In genomic region chr1:106030331-106030730, GRCm38 (mm10) we compare ENCODE assay signal across 17 mouse cellular contexts. TPM values are rescaled to one million over a fixed set of nuclear protein-coding genes. Genes with fewer than 3 reads are reported as not detected.
DNase-seq lines count a peak whose midpoint lies in the region; ATAC-seq and TF ChIP-seq lines count a peak whose summit lies in the region.
"Had no signal": no experiment of that assay in that cellular context is flagged by ENCODE, and none has a peak within 500 bp of the region (broad histone marks: within the 10 kb centered on the region; RNA-seq: fewer than 3 reads in every experiment).

No protein-coding gene starts in this region.

- H3K27me3 ChIP-seq in forebrain, postnatal 0 days (ENCODE audit: insufficient read depth, low read length) = no peaks in the 10 kb centered on the region
- H3K27me3 ChIP-seq in forebrain, embryonic 10.5 days (ENCODE audit: poor library complexity, severe bottlenecking) = no peaks in the 10 kb centered on the region
- H3K27me3 ChIP-seq in lung, embryonic 15.5 days = no peaks in the 10 kb centered on the region
- no peaks in the 10 kb centered on the region for H3K27me3 ChIP-seq in liver, embryonic 12.5 days (replicated peaks)
- H3K27me3 ChIP-seq: heart, embryonic 12.5 days; hindbrain, embryonic 13.5 days had no signal

- no peaks in the 10 kb centered on the region for H3K4me1 ChIP-seq in forebrain, postnatal 0 days (ENCODE audit: insufficient read depth)
- no peaks in the 10 kb centered on the region for H3K4me1 ChIP-seq in forebrain, embryonic 10.5 days
- no peaks in the 10 kb centered on the region for H3K4me1 ChIP-seq in lung, embryonic 15.5 days
- H3K4me1 ChIP-seq in liver, embryonic 12.5 days = peaks cover 10% of the 10 kb centered on the region; the same call in 1 of the 2 replicates
- H3K4me1 ChIP-seq: hindbrain, embryonic 13.5 days had no signal

- no peak overlapping the region for H3K27ac ChIP-seq in forebrain, postnatal 0 days (ENCODE audit: low read depth, low read length)
- no peak overlapping the region for H3K27ac ChIP-seq in forebrain, embryonic 10.5 days
- H3K27ac ChIP-seq in lung, embryonic 15.5 days = no peak overlapping the region
- no peak overlapping the region for H3K27ac ChIP-seq in liver, embryonic 12.5 days
- H3K27ac ChIP-seq: hindbrain, embryonic 13.5 days had no signal

- no peak overlapping the region for H3K4me3 ChIP-seq in forebrain, postnatal 0 days (ENCODE audit: low read depth, low read length)
- H3K4me3 ChIP-seq in forebrain, embryonic 10.5 days = no peak overlapping the region
- no peak overlapping the region for H3K4me3 ChIP-seq in lung, embryonic 15.5 days
- H3K4me3 ChIP-seq in liver, embryonic 12.5 days = no peak overlapping the region
- H3K4me3 ChIP-seq: heart, embryonic 12.5 days; hindbrain, embryonic 13.5 days had no signal

- no peak for TF ChIP-seq CTCF in forebrain, postnatal 0 days (IDR thresholded peaks at IDR 0.05; ENCODE audit: low read depth)

- no peak overlapping the region for H3K4me2 ChIP-seq in forebrain, postnatal 0 days (ENCODE audit: low read depth)
- H3K4me2 ChIP-seq in lung, embryonic 15.5 days = no peak overlapping the region
- no peak overlapping the region for H3K4me2 ChIP-seq in liver, embryonic 12.5 days
- H3K4me2 ChIP-seq: heart, embryonic 12.5 days; hindbrain, embryonic 13.5 days; lung, embryonic 14.5 days had no signal

- no peak for DNase-seq in forebrain, postnatal 0 days
- no peak for DNase-seq in forebrain, embryonic 10.5 days (ENCODE audit: extremely low spot score, low spot score)
- no peak for DNase-seq in lung, postnatal 10 days
- DNase-seq in spleen, postnatal 36 days (ENCODE audit: low spot score in 2 of 2) = peak; percentile 66 to 67
- no peak for DNase-seq in frontal cortex, postnatal 36 days (ENCODE audit: low spot score in 2 of 2)
- no peak for DNase-seq in retina, postnatal 1 day
- DNase-seq: cerebellum, adult 8-10 months; embryo, embryonic 11 days; kidney, adult 9 months; left cerebral cortex, postnatal 4 days; lung, embryonic 14.5 days; right cerebral cortex, postnatal 25 days had no signal

- H3K9ac ChIP-seq in forebrain, postnatal 0 days = no peak overlapping the region
- no peak overlapping the region for H3K9ac ChIP-seq in lung, embryonic 15.5 days
- no peak overlapping the region for H3K9ac ChIP-seq in liver, embryonic 12.5 days
- H3K9ac ChIP-seq: heart, embryonic 12.5 days; hindbrain, embryonic 13.5 days; lung, embryonic 14.5 days had no signal

- H3K36me3 ChIP-seq in forebrain, postnatal 0 days (ENCODE audit: insufficient read depth) = peaks cover 35% of the 10 kb centered on the region
- peaks cover 62% of the 10 kb centered on the region for H3K36me3 ChIP-seq in forebrain, embryonic 10.5 days (replicated peaks)
- peaks cover 21% of the 10 kb centered on the region for H3K36me3 ChIP-seq in lung, embryonic 15.5 days
- peaks cover 83% of the 10 kb centered on the region for H3K36me3 ChIP-seq in liver, embryonic 12.5 days

- H3K9me3 ChIP-seq in forebrain, postnatal 0 days (ENCODE audit: low read length) = no peaks in the 10 kb centered on the region
- H3K9me3 ChIP-seq in forebrain, embryonic 10.5 days = no peaks in the 10 kb centered on the region
- no peaks in the 10 kb centered on the region for H3K9me3 ChIP-seq in lung, embryonic 15.5 days
- no peaks in the 10 kb centered on the region for H3K9me3 ChIP-seq in liver, embryonic 12.5 days (replicated peaks)
- H3K9me3 ChIP-seq: G1E; heart, embryonic 12.5 days; hindbrain, embryonic 13.5 days had no signal

- 92% methylated on average over 10 of the region's 10 CpGs for WGBS in forebrain, postnatal 0 days
- WGBS in forebrain, embryonic 10.5 days = 91% methylated on average over 10 of the region's 10 CpGs
- WGBS in lung, embryonic 15.5 days = 90% methylated on average over 10 of the region's 10 CpGs
- WGBS in liver, embryonic 12.5 days (ENCODE audit: insufficient replicate concordance) = 80% methylated on average over 10 of the region's 10 CpGs

- ATAC-seq in forebrain, postnatal 0 days = peak; percentile 32; the same call in 1 of the 2 replicates
- 0 out of 2 replicates have a peak, but pooled peaks have one; percentile 47 for ATAC-seq in lung, embryonic 15.5 days (ENCODE audit: borderline replicate concordance, extremely low read depth, low FRiP score, low TSS enrichment)
- peak; percentile 33; the same call in 1 of the 2 replicates for ATAC-seq in liver, embryonic 12.5 days

RNA-seq across cellular contexts. Expression of gene Zcchc2, which starts 40.1 kb away (rescaled TPM):
- total RNA-seq in forebrain, postnatal 0 days (2014; rRNA removed) = 11.8 and 14.2 TPM in 2 replicates
- polyA plus RNA-seq in forebrain, postnatal 0 days (2015; fragmentation: Nextera tagmentation; extraction: Ambion mirVana) = 1.4 and 2.0 TPM in 2 replicates
- polyA plus RNA-seq in forebrain, embryonic 10.5 days (2016; fragmentation: Nextera tagmentation; extraction: Ambion mirVana) = 2.1 and 2.4 TPM in 2 replicates
- polyA plus RNA-seq in lung, embryonic 15.5 days (2015; fragmentation: Nextera tagmentation; extraction: Ambion mirVana) = 2.0 and 2.3 TPM in 2 replicates
- 1.7 and 1.9 TPM in 2 replicates for polyA plus RNA-seq in liver, embryonic 12.5 days (2016; fragmentation: Nextera tagmentation; extraction: Ambion mirVana)

Comparison
In these comparisons a context has a peak if more than half of its experiments do, and no peak if none do; other contexts are left out.
1. DNase-seq: peak in spleen, postnatal 36 days (2 of 2); none in forebrain, postnatal 0 days (single experiment), forebrain, embryonic 10.5 days (single experiment), lung, postnatal 10 days (single experiment), frontal cortex, postnatal 36 days (0 of 2) and retina, postnatal 1 day (single experiment).
2. Peak in every context shown above with its lines, with median percentiles within 50 percentile points of each other: ATAC-seq.